Mouse (Mus musculus) ovary, postnatal 10 days (tissue): ENCODE measurements at regions not wholly inside any gene's neighbourhood (a gene's known extent, or its start where the extent isn't known, plus 50 kb on each side); places are given as distances from the start of the nearest gene placed in this dataset.

Experiments used
- DNase-seq: peaks from one replicate; pipeline ENCODE4 v3.0.0; 2022; ENCODE audit warnings: low spot score

- DNase-seq: no peak
Observed at GRCm38 (mm10) chr12:56402844-56403243, 57.1 kb upstream of the Mbip start.

DNA sequence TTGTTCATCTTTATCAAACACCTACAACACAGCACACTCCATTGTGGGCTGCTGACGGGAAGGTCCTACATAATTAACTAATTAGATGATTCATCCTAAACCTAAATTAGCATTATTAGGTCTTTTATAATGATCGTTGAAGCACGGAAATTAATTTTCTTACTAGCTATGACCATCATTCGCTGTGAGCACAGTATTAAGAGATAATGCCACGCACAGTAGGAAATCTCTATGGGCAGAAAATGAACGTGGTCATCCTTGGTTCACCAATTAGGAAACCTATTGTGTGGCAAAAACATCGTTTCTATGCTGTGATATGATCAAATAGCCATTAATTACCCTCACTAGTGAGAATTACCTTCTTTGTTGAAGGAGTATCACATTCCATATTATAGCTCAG, 56.4 kb upstream of the Mbip start:
- DNase-seq: no peak
